Mouse (Mus musculus) brain, embryonic 14.5 days (tissue): ENCODE measurements around the gene Eps8l1.

Source experiments
- CTCF ChIP-seq: fragments of 200-500 bp; IDR thresholded peaks from 2 replicates; pipeline ENCODE4 v1.5.1; 2012; ENCODE audit warnings: inconsistent platforms, mild to moderate bottlenecking, moderate library complexity, borderline replicate concordance; ENCODE audit not compliant: insufficient read depth, insufficient read length; ENCODE audit errors: extremely low read depth
- POLR2A ChIP-seq: fragments of 200-500 bp; IDR thresholded peaks from 2 replicates; pipeline ENCODE4 v1.6.1; 2012; ENCODE audit warnings: mild to moderate bottlenecking, inconsistent platforms, borderline replicate concordance; ENCODE audit not compliant: poor library complexity, insufficient read depth, insufficient read length, severe bottlenecking; ENCODE audit errors: extremely low read depth

GRCm38 (mm10) chr7:4503100-4503499, 42.6 kb downstream of the Eps8l1 start:
- TF ChIP-seq CTCF (no peak), POLR2A (no peak)
